Mouse (Mus musculus) myocyte (in vitro differentiated cells): ENCODE measurements around the gene Cyb561.

Source experiments
- CEBPB ChIP-seq: IDR thresholded peaks from 2 replicates; pipeline ENCODE4 v1.6.1; 2011; ENCODE audit warnings: mild to moderate bottlenecking, moderate library complexity; ENCODE audit not compliant: poor library complexity, insufficient read depth, severe bottlenecking
- E2F4 ChIP-seq: IDR thresholded peaks from one replicate; pipeline ENCODE4 v1.6.1; 2011; ENCODE audit warnings: mild to moderate bottlenecking, control low read depth, moderate library complexity; ENCODE audit not compliant: insufficient read depth
- MAX ChIP-seq: IDR thresholded peaks from one replicate; pipeline ENCODE4 v1.6.1; 2011; ENCODE audit warnings: low read depth, mild to moderate bottlenecking, control low read depth
- MYOD1 ChIP-seq, 3 experiments: IDR thresholded peaks; one replicate each; pipeline ENCODE4 v1.6.1; 2011; ENCODE audit warnings: control low read depth in 2 of 3, low read depth in 2 of 3, mild to moderate bottlenecking in 2 of 3, moderate library complexity in 1 of 3; ENCODE audit not compliant: insufficient read length in 2 of 3, control insufficient read depth in 1 of 3
- POLR2A ChIP-seq: IDR thresholded peaks from one replicate; pipeline ENCODE4 v1.6.1; 2011; ENCODE audit warnings: low read depth, mild to moderate bottlenecking, control low read depth, moderate library complexity; ENCODE audit not compliant: insufficient read length
- POLR2AphosphoS2 ChIP-seq: IDR thresholded peaks from one replicate; pipeline ENCODE4 v1.6.1; 2011; ENCODE audit warnings: low read depth, control low read depth; ENCODE audit not compliant: insufficient read length
- REST ChIP-seq: IDR thresholded peaks from one replicate; pipeline ENCODE4 v1.6.1; 2011; ENCODE audit warnings: mild to moderate bottlenecking, control low read depth, moderate library complexity; ENCODE audit not compliant: insufficient read depth, insufficient read length
- SRF ChIP-seq: IDR thresholded peaks from one replicate; pipeline ENCODE4 v1.6.1; 2011; ENCODE audit warnings: low read depth; ENCODE audit not compliant: control insufficient read depth, insufficient read length
- TCF12 ChIP-seq: IDR thresholded peaks from one replicate; pipeline ENCODE4 v1.6.1; 2011; ENCODE audit warnings: mild to moderate bottlenecking, control low read depth; ENCODE audit not compliant: poor library complexity, insufficient read depth, severe bottlenecking
- TCF3 ChIP-seq: IDR thresholded peaks from one replicate; pipeline ENCODE4 v1.6.1; 2011; ENCODE audit warnings: low read depth, control low read depth; ENCODE audit not compliant: insufficient read length
- USF1 ChIP-seq: IDR thresholded peaks from one replicate; pipeline ENCODE4 v1.6.1; 2011; ENCODE audit warnings: low read depth, mild to moderate bottlenecking, control low read depth, moderate library complexity

GRCm38 (mm10) chr11:105964691-105965090 is 11.6 kb upstream of the Cyb561 start:
- TF ChIP-seq POLR2A (no peak), MAX (no peak), CEBPB (no peak), SRF (no peak), USF1 (no peak), TCF3 (no peak), POLR2AphosphoS2 (no peak), REST (no peak), E2F4 (no peak), MYOD1 (IDR thresholded peaks at IDR 0.05; ENCODE audit: control insufficient read depth in 1 of 3, insufficient read length in 2 of 3, low read depth in 2 of 3) (no peak), TCF12 (no peak)
